Mouse (Mus musculus): ENCODE results near the gene Zmym3. TPM values are rescaled to one million over a fixed set of nuclear protein-coding genes. Genes with fewer than 3 reads are reported as not detected.
"Not testable (repeated sequence)": the region's sequence is repeated elsewhere in the genome, so short reads cannot be mapped to it uniquely, and the experiment has no call there.

Gene Zmym3
- polyA plus RNA-seq, 1 experiment, result 15.9 TPM

- TF ChIP-seq CTCF (IDR thresholded peaks at IDR 0.05; ENCODE audit: extremely low read depth, insufficient read depth, insufficient read length, insufficient replicate concordance), result no peak
- no peak for TF ChIP-seq POLR2A (IDR thresholded peaks at IDR 0.05; ENCODE audit: low read depth, low read length)
- Histone ChIP-seq H3K27me3 (ENCODE audit: control insufficient read depth, insufficient read depth, low read length) (no peaks in the 10 kb centered on the region), H3K36me3 (ENCODE audit: control insufficient read depth, insufficient read depth, low read length) (no peaks in the 10 kb centered on the region), H3K4me1 (ENCODE audit: control insufficient read depth, insufficient read depth, insufficient read length) (no peaks in the 10 kb centered on the region), H3K4me3 (ENCODE audit: extremely low read depth, insufficient read depth, insufficient read length) (no peak within 1 kb of the TSS), H3K27ac (ENCODE audit: insufficient read depth, low read length) (no peak within 1 kb of the TSS)
- WGBS, result 85% methylated on average over 7 of the region's 7 CpGs
- DNase-seq (ENCODE audit: low read depth in 1 of 2, low spot score in 2 of 2), result no peak
Measured at GRCm38 (mm10) chrX:101376190-101376968, 44.3 kb downstream of the Zmym3 start, which contains the start of gene Gjb1. Gene Gjb1 (plus strand): TSS chrX:101376378.

GRCm38 (mm10) chrX:101372946-101373345 lies 47.7 kb downstream of the Zmym3 start:
- H3K27ac ChIP-seq (ENCODE audit: insufficient read depth, low read length), result no peak overlapping the region

GRCm38 (mm10) chrX:101370573-101370972 lies 50.1 kb downstream of the Zmym3 start:
- WGBS, result 75% methylated on average over 3 of the region's 3 CpGs
- no peaks in the 10 kb centered on the region for H3K4me1 ChIP-seq (ENCODE audit: control insufficient read depth, insufficient read depth, insufficient read length)
- H3K27ac ChIP-seq (ENCODE audit: insufficient read depth, low read length), result no peak overlapping the region
- H3K27me3 ChIP-seq (ENCODE audit: control insufficient read depth, insufficient read depth, low read length), result no peaks in the 10 kb centered on the region
- TF ChIP-seq CTCF (IDR thresholded peaks at IDR 0.05; ENCODE audit: extremely low read depth, insufficient read depth, insufficient read length, insufficient replicate concordance) (no peak), POLR2A (IDR thresholded peaks at IDR 0.05; ENCODE audit: low read depth, low read length) (no peak)
- no peak for DNase-seq (ENCODE audit: low read depth in 1 of 2, low spot score in 2 of 2)
- no peaks in the 10 kb centered on the region for H3K36me3 ChIP-seq (ENCODE audit: control insufficient read depth, insufficient read depth, low read length)
- no peak overlapping the region for H3K4me3 ChIP-seq (ENCODE audit: extremely low read depth, insufficient read depth, insufficient read length)

More at GRCm38 (mm10) chrX:101372946-101373345, 47.7 kb downstream of the Zmym3 start:
- TF ChIP-seq CTCF (IDR thresholded peaks at IDR 0.05; ENCODE audit: extremely low read depth, insufficient read depth, insufficient read length, insufficient replicate concordance) (no peak), POLR2A (IDR thresholded peaks at IDR 0.05; ENCODE audit: low read depth, low read length) (no peak)
- DNase-seq (ENCODE audit: low read depth in 1 of 2, low spot score in 2 of 2), result no peak
- 85% methylated on average over 5 of the region's 5 CpGs for WGBS
- Histone ChIP-seq H3K4me3 (ENCODE audit: extremely low read depth, insufficient read depth, insufficient read length) (no peak overlapping the region), H3K27me3 (ENCODE audit: control insufficient read depth, insufficient read depth, low read length) (no peaks in the 10 kb centered on the region), H3K4me1 (ENCODE audit: control insufficient read depth, insufficient read depth, insufficient read length) (no peaks in the 10 kb centered on the region), H3K36me3 (ENCODE audit: control insufficient read depth, insufficient read depth, low read length) (no peaks in the 10 kb centered on the region)

GRCm38 (mm10) chrX:101369001-101369400 lies 51.6 kb downstream of the Zmym3 start:
- no peak overlapping the region for H3K27ac ChIP-seq (ENCODE audit: insufficient read depth, low read length)
- DNase-seq (ENCODE audit: low read depth in 1 of 2, low spot score in 2 of 2), result no peak
- H3K4me1 ChIP-seq (ENCODE audit: control insufficient read depth, insufficient read depth, insufficient read length), result no peaks in the 10 kb centered on the region
- no peaks in the 10 kb centered on the region for H3K27me3 ChIP-seq (ENCODE audit: control insufficient read depth, insufficient read depth, low read length)
- H3K4me3 ChIP-seq (ENCODE audit: extremely low read depth, insufficient read depth, insufficient read length), result no peak overlapping the region
- 68% methylated on average over 7 of the region's 7 CpGs for WGBS
- no peaks in the 10 kb centered on the region for H3K36me3 ChIP-seq (ENCODE audit: control insufficient read depth, insufficient read depth, low read length)
- no peak for TF ChIP-seq CTCF (IDR thresholded peaks at IDR 0.05; ENCODE audit: extremely low read depth, insufficient read depth, insufficient read length, insufficient replicate concordance)
- TF ChIP-seq POLR2A (IDR thresholded peaks at IDR 0.05; ENCODE audit: low read depth, low read length), result no peak

GRCm38 (mm10) chrX:101358902-101359301 lies 61.7 kb downstream of the Zmym3 start:
- not testable (repeated sequence) for H3K36me3 ChIP-seq (ENCODE audit: control insufficient read depth, insufficient read depth, low read length); H3K27ac ChIP-seq (ENCODE audit: insufficient read depth, low read length); DNase-seq (ENCODE audit: low read depth in 1 of 2, low spot score in 2 of 2); H3K4me3 ChIP-seq (ENCODE audit: extremely low read depth, insufficient read depth, insufficient read length); H3K4me1 ChIP-seq (ENCODE audit: control insufficient read depth, insufficient read depth, insufficient read length); H3K27me3 ChIP-seq (ENCODE audit: control insufficient read depth, insufficient read depth, low read length)
- WGBS, result 76% methylated on average over 4 of the region's 4 CpGs

Other genes starting within 250 kb of the Zmym3 start
- gene Snx12, start 198.3 kb downstream of the Zmym3 start, polyA plus RNA-seq (2012; rRNA removed), result 7.7 and 11.9 TPM in 2 replicates
- 28.9 and 29.1 TPM in 2 replicates for gene Foxo4, start 166.3 kb downstream of the Zmym3 start, polyA plus RNA-seq (2012; rRNA removed)
- 0.65 and 0.99 TPM in 2 replicates for gene Gm614, start 156.9 kb downstream of the Zmym3 start, polyA plus RNA-seq (2012; rRNA removed)
- 171 and 180 TPM in 2 replicates for gene Il2rg, start 152.6 kb downstream of the Zmym3 start, polyA plus RNA-seq (2012; rRNA removed)
- not detected in 2 replicates for gene Gm20489, start 151.8 kb downstream of the Zmym3 start, polyA plus RNA-seq (2012; rRNA removed)
- 236 and 243 TPM in 2 replicates for gene Med12, start 146.8 kb downstream of the Zmym3 start, polyA plus RNA-seq (2012; rRNA removed)
- gene Nlgn3, start 121.7 kb downstream of the Zmym3 start, polyA plus RNA-seq (2012; rRNA removed), result 0.14 and 0.21 TPM in 2 replicates
- 2.8 and 4.2 TPM in 2 replicates for gene Gjb1, start 44.5 kb downstream of the Zmym3 start, polyA plus RNA-seq (2012; rRNA removed)
- gene Nono, start 8.5 kb upstream of the Zmym3 start, polyA plus RNA-seq (2012; rRNA removed), result 66.2 and 66.3 TPM in 2 replicates
- 0.14 and 0.54 TPM in 2 replicates for gene Itgb1bp2, start 28.2 kb upstream of the Zmym3 start, polyA plus RNA-seq (2012; rRNA removed)
- 2.4 and 3.0 TPM in 2 replicates for gene Taf1, start 111.9 kb upstream of the Zmym3 start, polyA plus RNA-seq (2012; rRNA removed)
- 54.3 and 63.7 TPM in 2 replicates for gene Ogt, start 219.2 kb upstream of the Zmym3 start, polyA plus RNA-seq (2012; rRNA removed)